Mouse (Mus musculus) midbrain, postnatal 0 days (tissue): Measurements from ENCODE around the gene Gramd1b. TPM values are rescaled to one million over a fixed set of nuclear protein-coding genes. Genes with fewer than 3 reads are reported as not detected.

Experiments
- ATAC-seq: fragments of 200-750 bp; cut with Nextera tagmentation; 2 replicates; pipeline ENCODE4 v1.8.0; 2017; ENCODE audit warnings: moderate number of reproducible peaks, mild to moderate bottlenecking, moderate TSS enrichment, moderate library complexity; ENCODE audit not compliant: low FRiP score
- DNase-seq: peaks from one replicate; pipeline ENCODE4 v3.0.0-alpha.2; 2015; ENCODE audit warnings: low spot score
- H3K27ac ChIP-seq: fragments of 300-500 bp; sonication (generic); 2 replicates; pipeline ENCODE4 v1.5.1; 2014; ENCODE audit warnings: low read depth, mild to moderate bottlenecking, low read length, mixed read lengths
- H3K27me3 ChIP-seq: fragments of 300-500 bp; sonication (generic); 2 replicates; pipeline ENCODE4 v1.6.1; 2014; ENCODE audit warnings: low read length, control low read depth, mixed read lengths; ENCODE audit not compliant: insufficient read depth
- H3K36me3 ChIP-seq: fragments of 300-500 bp; sonication (generic); 2 replicates; pipeline ENCODE4 v1.6.1; 2014; ENCODE audit warnings: low read length, control low read depth, mixed read lengths; ENCODE audit not compliant: insufficient read depth
- H3K4me1 ChIP-seq: fragments of 300-500 bp; sonication (generic); 2 replicates; pipeline ENCODE4 v1.6.1; 2014; ENCODE audit warnings: mild to moderate bottlenecking, control low read depth, antibody characterized with exemption, low read length, mixed read lengths; ENCODE audit not compliant: insufficient read depth
- H3K4me2 ChIP-seq: fragments of 300-500 bp; sonication (generic); 2 replicates; pipeline ENCODE4 v1.6.1; 2014; ENCODE audit warnings: low read depth, mild to moderate bottlenecking, low read length, mixed read lengths; ENCODE audit not compliant: poor library complexity, severe bottlenecking
- H3K4me3 ChIP-seq: fragments of 300-500 bp; sonication (generic); 2 replicates; pipeline ENCODE4 v1.5.1; 2014; ENCODE audit warnings: low read depth, mild to moderate bottlenecking, low read length, moderate library complexity
- H3K9ac ChIP-seq: fragments of 300-500 bp; sonication (generic); replicated peaks from 2 replicates; pipeline ENCODE4 v1.6.1; 2014; ENCODE audit warnings: mild to moderate bottlenecking, low read length, moderate library complexity, mixed read lengths; ENCODE audit not compliant: poor library complexity, severe bottlenecking
- H3K9me3 ChIP-seq: fragments of 300-500 bp; sonication (generic); 2 replicates; pipeline ENCODE4 v1.6.1; 2016; ENCODE audit warnings: low read length, control low read depth
- CTCF ChIP-seq: IDR thresholded peaks from 2 replicates; pipeline ENCODE4 v1.5.1; 2016; ENCODE audit warnings: antibody characterized with exemption, mild to moderate bottlenecking
- WGBS: fragments of 180-500 bp; shearing (Covaris S2); extraction: QIAGEN DNeasy Blood & Tissue Kit; methylation state at CpG from one replicate; pipeline ENCODE4 v1.1.7; 2014; 5-methylcytosine and 5-hydroxymethylcytosine counted together
- polyA plus RNA-seq: library from polyadenylated mRNA; unstranded; fragments of >200 nt; fragmentation: Nextera tagmentation; extraction: Ambion mirVana; gene quantifications from 2 replicates; pipeline ENCODE4 v1.2.1, GENCODE M21; 2015
- total RNA-seq: library from RNA; depleted of rRNA; stranded (reverse); fragments of >200 nt; gene quantifications from 2 replicates; pipeline ENCODE4 v1.2.3, GENCODE M21; 2014

Gramd1b gene
- total and polyA plus RNA-seq, 2 experiments from 2014 or later: 19.1 to 48.3 TPM

DNA sequence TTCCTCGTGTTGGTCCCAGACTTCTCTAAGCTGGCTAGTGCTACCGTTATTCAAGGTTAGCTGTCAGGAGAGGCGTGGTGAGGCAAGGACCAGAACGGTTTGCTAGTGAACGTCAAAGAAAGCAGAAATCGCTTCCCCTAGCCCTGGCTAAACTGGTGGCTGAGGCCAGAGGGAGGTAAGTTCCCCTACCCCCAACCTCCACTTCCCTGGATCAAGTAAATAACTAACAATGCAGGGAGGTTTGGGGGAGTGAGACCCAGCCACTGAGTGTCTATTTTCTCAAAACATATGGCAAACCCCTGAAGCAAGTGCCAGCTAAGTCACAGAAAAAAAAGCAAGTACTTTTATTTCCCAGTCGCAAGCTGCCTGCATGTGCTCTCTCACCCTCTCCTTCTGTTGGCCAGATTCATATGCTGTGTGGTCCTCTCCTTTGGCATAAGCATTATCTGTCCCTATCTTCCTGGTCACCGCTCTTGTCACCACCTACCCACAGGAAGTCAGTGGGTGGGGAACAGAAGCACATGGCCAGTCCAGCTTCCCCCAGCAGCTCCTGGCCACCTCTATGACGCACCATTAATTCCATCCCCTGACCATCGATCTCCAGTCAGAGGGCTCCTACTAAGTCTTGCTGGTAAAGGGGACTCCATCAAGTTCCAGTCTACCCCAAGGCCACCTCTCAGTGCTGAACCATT lies 186.2 kb downstream of the Gramd1b start:
- Histone ChIP-seq H3K27ac (peak overlapping the region; percentile 91), H3K4me3 (peak overlapping the region; percentile 45), H3K9ac (peak overlapping the region; percentile 81), H3K4me2 (peak overlapping the region; percentile 83), H3K27me3 (no peaks in the 10 kb centered on the region), H3K4me1 (peaks cover 15% of the 10 kb centered on the region; the same call in 1 of the 2 replicates), H3K36me3 (no peaks in the 10 kb centered on the region), H3K9me3 (no peaks in the 10 kb centered on the region)
- peak; percentile 40 for DNase-seq
- TF ChIP-seq CTCF: no peak
- peak; percentile 17; the same call in 1 of the 2 replicates for ATAC-seq
- 42% methylated on average over 10 of the region's 10 CpGs for WGBS

DNA sequence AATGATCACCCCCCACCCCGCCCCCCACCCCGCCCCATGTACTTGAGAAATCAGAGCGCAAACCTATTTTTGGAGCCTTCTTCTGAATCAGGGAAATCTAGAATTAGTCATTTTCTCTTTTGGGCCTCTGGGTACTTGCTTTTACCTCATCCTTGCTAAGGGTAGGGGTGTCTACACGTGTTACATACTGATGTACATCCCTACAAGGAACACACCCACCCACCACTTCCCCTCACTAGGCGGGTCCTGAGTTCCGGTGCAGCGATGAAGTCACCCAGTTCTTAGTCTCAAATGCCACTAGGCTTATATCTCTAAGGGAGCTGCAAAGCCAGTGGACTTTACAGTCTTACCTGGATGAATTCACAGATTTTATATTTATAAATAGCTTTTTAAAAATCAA lies 187.4 kb downstream of the Gramd1b start:
- DNase-seq (no peak), ATAC-seq (no peak)
- 91% methylated on average over 7 of the region's 7 CpGs for WGBS
- Histone ChIP-seq H3K4me1 (peaks cover 15% of the 10 kb centered on the region; the same call in 1 of the 2 replicates), H3K4me2 (peak overlapping the region; percentile 83), H3K27ac (no peak overlapping the region), H3K36me3 (no peaks in the 10 kb centered on the region), H3K27me3 (no peaks in the 10 kb centered on the region), H3K4me3 (no peak overlapping the region), H3K9ac (no peak overlapping the region), H3K9me3 (no peaks in the 10 kb centered on the region)
- TF ChIP-seq CTCF: no peak

DNA sequence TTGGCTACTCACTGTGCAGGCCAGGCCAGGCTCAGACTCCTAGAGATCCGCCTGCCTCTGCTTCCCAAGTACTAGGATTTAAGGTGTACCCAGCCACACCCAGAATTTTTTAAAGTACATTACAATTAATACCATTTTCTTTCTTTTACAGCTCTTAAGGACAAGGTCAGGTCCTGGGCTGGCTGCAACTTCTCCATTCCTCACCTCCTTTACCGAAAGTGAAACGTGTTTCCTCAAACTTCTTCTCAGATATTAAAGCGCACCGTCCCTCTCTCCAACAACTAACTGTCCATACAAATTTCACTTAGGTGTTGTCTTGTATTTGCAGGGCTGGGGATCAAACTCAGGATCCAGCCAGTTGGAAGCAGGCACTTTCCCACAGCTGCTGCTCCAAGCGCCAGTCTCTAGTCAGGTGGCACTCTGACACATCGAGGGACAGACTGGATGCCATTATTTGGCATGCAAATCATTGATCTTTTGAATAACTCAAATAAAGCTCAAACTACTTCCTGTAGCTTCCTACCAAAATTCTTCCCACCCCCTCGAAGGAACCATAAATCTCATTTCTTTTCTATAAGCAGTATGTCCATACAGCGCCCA lies 188.0 kb downstream of the Gramd1b start:
- Histone ChIP-seq H3K36me3 (no peaks in the 10 kb centered on the region), H3K9ac (no peak overlapping the region), H3K4me2 (peak overlapping the region; percentile 83), H3K27me3 (no peaks in the 10 kb centered on the region), H3K4me1 (peaks cover 15% of the 10 kb centered on the region; the same call in 1 of the 2 replicates), H3K9me3 (no peaks in the 10 kb centered on the region), H3K27ac (no peak overlapping the region), H3K4me3 (no peak overlapping the region)
- WGBS: 91% methylated on average over 9 of the region's 9 CpGs
- ATAC-seq (no peak), DNase-seq (no peak)
- TF ChIP-seq CTCF: no peak

GRCm38 (mm10) chr9:40342101-40342500 lies 189.1 kb downstream of the Gramd1b start:
- H3K36me3 ChIP-seq: no peaks in the 10 kb centered on the region
- peaks cover 16% of the 10 kb centered on the region; the same call in 1 of the 2 replicates for H3K4me1 ChIP-seq
- H3K4me3 ChIP-seq: no peak overlapping the region
- no peaks in the 10 kb centered on the region for H3K27me3 ChIP-seq
- no peaks in the 10 kb centered on the region for H3K9me3 ChIP-seq
- TF ChIP-seq CTCF: no peak
- 87% methylated on average over 7 of the region's 7 CpGs for WGBS
- no peak overlapping the region for H3K27ac ChIP-seq
- H3K4me2 ChIP-seq: no peak overlapping the region
- DNase-seq (no peak), ATAC-seq (no peak)
- no peak overlapping the region for H3K9ac ChIP-seq

DNA sequence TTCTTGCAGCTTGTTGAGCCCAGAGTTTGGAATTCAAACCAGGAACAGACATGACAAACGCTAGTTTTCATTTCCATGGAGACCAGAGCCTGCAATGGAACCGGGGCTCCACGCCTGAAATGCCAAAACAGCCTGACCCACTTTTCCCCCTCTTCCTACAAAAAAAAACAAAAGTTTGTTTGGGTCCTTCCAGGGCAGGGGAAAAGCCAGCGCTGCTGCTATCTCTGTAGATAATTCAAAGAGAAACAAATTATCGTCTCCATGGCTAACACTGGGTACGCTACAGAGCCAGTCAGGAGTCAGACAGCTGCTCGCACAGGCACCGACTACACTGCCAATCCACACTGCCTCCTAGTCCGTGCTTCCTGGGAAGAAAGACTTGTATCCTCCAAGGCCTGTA lies 191.6 kb downstream of the Gramd1b start:
- Histone ChIP-seq H3K36me3 (no peaks in the 10 kb centered on the region), H3K27me3 (no peaks in the 10 kb centered on the region), H3K9me3 (no peaks in the 10 kb centered on the region), H3K4me1 (peaks cover 11% of the 10 kb centered on the region; the same call in 1 of the 2 replicates), H3K9ac (no peak overlapping the region), H3K27ac (0 out of 2 replicates have a peak overlapping the region, but pooled peaks have one; percentile 19), H3K4me3 (no peak overlapping the region), H3K4me2 (no peak overlapping the region)
- no peak for TF ChIP-seq CTCF
- 60% methylated on average over 9 of the region's 9 CpGs for WGBS
- DNase-seq (peak; percentile 54), ATAC-seq (no peak)
